Mouse (Mus musculus): ENCODE results near the gene Cplane1. TPM values are rescaled to one million over a fixed set of nuclear protein-coding genes. Genes with fewer than 3 reads are reported as not detected.
A peak's percentile ranks its signal among the peaks of the same experiment; 100 is the strongest.

Cplane1 gene
- total RNA-seq, 2 experiments from 2014 or later, result 2.8 to 4.1 TPM

- no peak for ATAC-seq (replicated peaks; ENCODE audit: poor library complexity, severe bottlenecking)
Measured at GRCm38 (mm10) chr15:8291251-8291650, 122.3 kb downstream of the Cplane1 start.

GRCm38 (mm10) chr15:8294150-8294549, 125.2 kb downstream of the Cplane1 start:
- ATAC-seq (replicated peaks; ENCODE audit: poor library complexity, severe bottlenecking), result 0 out of 2 replicates have a peak, but pooled peaks have one; percentile 9

- no peak for ATAC-seq (replicated peaks; ENCODE audit: poor library complexity, severe bottlenecking)
Measured at GRCm38 (mm10) chr15:8302944-8303343, 134.0 kb downstream of the Cplane1 start.

GRCm38 (mm10) chr15:8305474-8305873, 136.6 kb downstream of the Cplane1 start:
- no peak for ATAC-seq (replicated peaks; ENCODE audit: poor library complexity, severe bottlenecking)

- ATAC-seq (replicated peaks; ENCODE audit: poor library complexity, severe bottlenecking), result no peak
Measured at GRCm38 (mm10) chr15:8317381-8317780, 148.5 kb downstream of the Cplane1 start.

GRCm38 (mm10) chr15:8319191-8319590, 150.3 kb downstream of the Cplane1 start:
- ATAC-seq (replicated peaks; ENCODE audit: poor library complexity, severe bottlenecking), result peak; percentile 52

Other genes starting within 250 kb of the Cplane1 start
- 39.0 and 39.8 TPM in 2 replicates for gene Wdr70, start 69.9 kb upstream of the Cplane1 start, total RNA-seq (2014; fragmentation: Nextera tagmentation)
- gene Wdr70, start 69.9 kb upstream of the Cplane1 start, total RNA-seq (2017), result 41.4 and 45.5 TPM in 2 replicates
- 49.4 and 64.5 TPM in 2 replicates for gene Nup155, start 59.8 kb upstream of the Cplane1 start, total RNA-seq (2014; fragmentation: Nextera tagmentation)
- gene Nup155, start 59.8 kb upstream of the Cplane1 start, total RNA-seq (2017), result 53.8 and 58.3 TPM in 2 replicates

All from granulocyte monocyte progenitor cell, adult 5-6 weeks (primary cell).